Mouse (Mus musculus) hindlimb bud, embryonic 11.5 days (tissue): Measurements from ENCODE around the gene Psmc6.
A peak's percentile ranks its signal among the peaks of the same experiment; 100 is the strongest.

Experiments
- DNase-seq: peaks from one replicate; pipeline ENCODE4 v3.0.0-alpha.2; 2012; ENCODE audit warnings: low read depth, low spot score; ENCODE audit errors: extremely low spot score

Gene Psmc6

GRCm38 (mm10) chr14:45329589-45330181 is at the start of gene Psmc6:
Gene Psmc6 (plus strand): TSS chr14:45329788.
- DNase-seq, result peak; percentile 71

GRCm38 (mm10) chr14:45282066-45282465 is 47.5 kb upstream of the Psmc6 start:
- no peak for DNase-seq

- DNase-seq, result no peak
These were observed 38.0 kb upstream of the Psmc6 start for GRCm38 (mm10) chr14:45291608-45292007.

GRCm38 (mm10) chr14:45303939-45304338 is 25.6 kb upstream of the Psmc6 start:
- DNase-seq, result no peak

GRCm38 (mm10) chr14:45304389-45304788 is 25.2 kb upstream of the Psmc6 start:
- no peak for DNase-seq

GRCm38 (mm10) chr14:45305852-45306251 is 23.7 kb upstream of the Psmc6 start:
- DNase-seq, result no peak

GRCm38 (mm10) chr14:45307630-45308328 is 21.8 kb upstream of the Psmc6 start:
- DNase-seq, result no peak

GRCm38 (mm10) chr14:45309646-45310045 is 19.9 kb upstream of the Psmc6 start:
- no peak for DNase-seq

GRCm38 (mm10) chr14:45310101-45310500 is 19.5 kb upstream of the Psmc6 start:
- no peak for DNase-seq

- DNase-seq, result no peak
These were observed 12.7 kb upstream of the Psmc6 start for GRCm38 (mm10) chr14:45316927-45317326.

- no peak for DNase-seq
These were observed 11.6 kb upstream of the Psmc6 start for GRCm38 (mm10) chr14:45317921-45318411.

GRCm38 (mm10) chr14:45318426-45319236 is 11.0 kb upstream of the Psmc6 start, which contains the start of gene Ero1l:
Gene Ero1l (minus strand): TSS chr14:45318771.
- DNase-seq, result no peak

GRCm38 (mm10) chr14:45319237-45319610 is 10.4 kb upstream of the Psmc6 start:
- DNase-seq, result no peak

- no peak for DNase-seq
These were observed 9.5 kb upstream of the Psmc6 start for GRCm38 (mm10) chr14:45320111-45320510.

GRCm38 (mm10) chr14:45321067-45321466 is 8.5 kb upstream of the Psmc6 start:
- no peak for DNase-seq

- no peak for DNase-seq
These were observed 8.0 kb upstream of the Psmc6 start for GRCm38 (mm10) chr14:45321622-45322021.

- no peak for DNase-seq
These were observed 7.1 kb upstream of the Psmc6 start for GRCm38 (mm10) chr14:45322450-45322849.

- no peak for DNase-seq
These were observed 6.3 kb upstream of the Psmc6 start for GRCm38 (mm10) chr14:45323320-45323719.

- DNase-seq, result no peak
These were observed 4.1 kb upstream of the Psmc6 start for GRCm38 (mm10) chr14:45325471-45325870.

- DNase-seq, result no peak
These were observed 1.4 kb upstream of the Psmc6 start for GRCm38 (mm10) chr14:45328072-45328713.

- no peak for DNase-seq
These were observed 485 bp upstream of the Psmc6 start for GRCm38 (mm10) chr14:45329018-45329588.
